Mouse (Mus musculus): Measurements from ENCODE around the gene Slc26a10. TPM values are rescaled to one million over a fixed set of nuclear protein-coding genes. Genes with fewer than 3 reads are reported as not detected.
A peak's percentile ranks its signal among the peaks of the same experiment; 100 is the strongest.
"Not testable (repeated sequence)": the region's sequence is repeated elsewhere in the genome, so short reads cannot be mapped to it uniquely, and the experiment has no call there.

The Slc26a10 gene
- total RNA-seq, 2 experiments from 2014 or later = 3.8 TPM

GRCm38 (mm10) chr10:127167614-127168192, 12.7 kb downstream of the Slc26a10 start:
- intact Hi-C loops (cut with DNase I) = loop anchor here (2.0 kb wide), 1 partner anchor 23 kb away; the partner anchor contains the start of gene Arhgef25
- H3K4me3 ChIP-seq = peak overlapping the region; percentile 62; the same call in 1 of the 2 replicates
- TF ChIP-seq CTCF (IDR thresholded peaks at IDR 0.05) = no peak
- peak overlapping the region; percentile 8; the same call in 1 of the 2 replicates for H3K27ac ChIP-seq
- DNase-seq (ENCODE audit: extremely low spot score in 1 of 2, low spot score in 2 of 2) = peak in 1 of 2 experiments; percentile 26

- Histone ChIP-seq H3K4me3 (peak overlapping the region; percentile 62), H3K27ac (peak overlapping the region; percentile 95)
- TF ChIP-seq CTCF (IDR thresholded peaks at IDR 0.05) = no peak
- no peak for DNase-seq (ENCODE audit: extremely low spot score in 1 of 2, low spot score in 2 of 2)
- intact Hi-C loops (cut with DNase I) = loop anchor here (2.0 kb wide), 1 partner anchor 24 kb away; the partner anchor contains the start of gene Arhgef25
Measured at GRCm38 (mm10) chr10:127166771-127167613, 13.5 kb downstream of the Slc26a10 start.

- no peak for TF ChIP-seq CTCF (IDR thresholded peaks at IDR 0.05)
- intact Hi-C loops (cut with DNase I) = loop anchor here (2.0 kb wide), 1 partner anchor 24 kb away; the partner anchor contains the start of gene Arhgef25
- peak overlapping the region; percentile 95 for H3K27ac ChIP-seq
- peak overlapping the region; percentile 62 for H3K4me3 ChIP-seq
- no peak for DNase-seq (ENCODE audit: extremely low spot score in 1 of 2, low spot score in 2 of 2)
Measured at GRCm38 (mm10) chr10:127166404-127166715, 14.1 kb downstream of the Slc26a10 start.

GRCm38 (mm10) chr10:127165654-127166403, 14.6 kb downstream of the Slc26a10 start:
- TF ChIP-seq CTCF (IDR thresholded peaks at IDR 0.05) = no peak
- Histone ChIP-seq H3K4me3 (peak overlapping the region; percentile 62), H3K27ac (peak overlapping the region; percentile 95)
- DNase-seq (ENCODE audit: extremely low spot score in 1 of 2, low spot score in 2 of 2) = no peak
- intact Hi-C loops (cut with DNase I) = loop anchor here (1.0 to 2.0 kb wide), 2 partner anchors 25 to 43 kb away; partner anchors contain the start of gene Arhgef25

GRCm38 (mm10) chr10:127165354-127165653, 15.1 kb downstream of the Slc26a10 start:
- intact Hi-C loops (cut with DNase I) = loop anchor here (1.0 kb wide), 1 partner anchor 42 kb away; no protein-coding TSS in a partner anchor
- DNase-seq (ENCODE audit: extremely low spot score in 1 of 2, low spot score in 2 of 2) = no peak
- no peak for TF ChIP-seq CTCF (IDR thresholded peaks at IDR 0.05)

GRCm38 (mm10) chr10:127164631-127165353, 15.7 kb downstream of the Slc26a10 start, which contains the start of gene B4galnt1:
B4galnt1 (plus strand) TSS chr10:127165225.
- TF ChIP-seq CTCF (IDR thresholded peaks at IDR 0.05) = peak; percentile 96
- Histone ChIP-seq H3K4me3 (peak within 1 kb of the TSS; percentile 62), H3K27ac (peak within 1 kb of the TSS; percentile 95)
- peak; percentile 82 to 84 for DNase-seq (ENCODE audit: extremely low spot score in 1 of 2, low spot score in 2 of 2)
- intact Hi-C loops (cut with DNase I) = loop anchor here (1.0 kb wide), 1 partner anchor 41 kb away; no protein-coding TSS in a partner anchor

More at GRCm38 (mm10) chr10:127165354-127165653, 15.1 kb downstream of the Slc26a10 start:
- H3K4me3 ChIP-seq = peak overlapping the region; percentile 62
- H3K27ac ChIP-seq = peak overlapping the region; percentile 95

GRCm38 (mm10) chr10:127164190-127164589, 16.3 kb downstream of the Slc26a10 start:
- intact Hi-C loops (cut with DNase I) = no loop called here
- no peak for DNase-seq (ENCODE audit: extremely low spot score in 1 of 2, low spot score in 2 of 2)
- no peak for TF ChIP-seq CTCF (IDR thresholded peaks at IDR 0.05)
- H3K4me3 ChIP-seq = peak overlapping the region; percentile 62
- peak overlapping the region; percentile 95 for H3K27ac ChIP-seq

- intact Hi-C loops (cut with DNase I); H3K4me3 ChIP-seq; DNase-seq (ENCODE audit: extremely low spot score in 1 of 2, low spot score in 2 of 2): not testable (repeated sequence)
- peak overlapping the region; percentile 95 for H3K27ac ChIP-seq
Measured at GRCm38 (mm10) chr10:127162771-127163261, 17.6 kb downstream of the Slc26a10 start.

GRCm38 (mm10) chr10:127160728-127161127, 19.7 kb downstream of the Slc26a10 start:
- Histone ChIP-seq H3K27ac (no peak overlapping the region), H3K4me3 (no peak overlapping the region)
- no peak for TF ChIP-seq CTCF (IDR thresholded peaks at IDR 0.05)
- no peak for DNase-seq (ENCODE audit: extremely low spot score in 1 of 2, low spot score in 2 of 2)
- intact Hi-C loops (cut with DNase I) = no loop called here

- intact Hi-C loops (cut with DNase I) = no loop called here
- Histone ChIP-seq H3K27ac (no peak overlapping the region), H3K4me3 (no peak overlapping the region)
- TF ChIP-seq CTCF (IDR thresholded peaks at IDR 0.05) = no peak
- DNase-seq (ENCODE audit: extremely low spot score in 1 of 2, low spot score in 2 of 2) = no peak
Measured at GRCm38 (mm10) chr10:127160081-127160480, 20.4 kb downstream of the Slc26a10 start.

- TF ChIP-seq CTCF (IDR thresholded peaks at IDR 0.05) = no peak
Measured at GRCm38 (mm10) chr10:127158471-127158870, 22.0 kb downstream of the Slc26a10 start.

More at GRCm38 (mm10) chr10:127158471-127158870, 22.0 kb downstream of the Slc26a10 start:
- intact Hi-C loops (cut with DNase I) = no loop called here
- H3K4me3 ChIP-seq = no peak overlapping the region
- DNase-seq (ENCODE audit: extremely low spot score in 1 of 2, low spot score in 2 of 2) = no peak
- no peak overlapping the region for H3K27ac ChIP-seq
